Mouse (Mus musculus) spleen, adult 2 months (tissue): ENCODE results near the gene Foxk1. TPM values are rescaled to one million over a fixed set of nuclear protein-coding genes. Genes with fewer than 3 reads are reported as not detected.

ENCODE experiments used
- DNase-seq, 2 experiments: peaks; one replicate each; pipeline versions ENCODE4 v3.0.0 to v3.0.0-alpha.2; 2012 to 2021; ENCODE audit warnings: low spot score in 2 of 2, low read depth in 1 of 2
- H3K27ac ChIP-seq: fragments of 200-500 bp; 2 replicates; pipeline ENCODE4 v1.5.1; 2012; ENCODE audit warnings: low read length, inconsistent platforms; ENCODE audit not compliant: insufficient read depth
- H3K27me3 ChIP-seq: fragments of 200-500 bp; 2 replicates; pipeline ENCODE4 v1.6.1; 2012; ENCODE audit warnings: mild to moderate bottlenecking, moderate library complexity, low read length, inconsistent platforms; ENCODE audit not compliant: control insufficient read depth, insufficient read depth
- H3K36me3 ChIP-seq: fragments of 200-500 bp; 2 replicates; pipeline ENCODE4 v1.6.1; 2012; ENCODE audit warnings: mild to moderate bottlenecking, low read length, inconsistent platforms; ENCODE audit not compliant: control insufficient read depth, insufficient read depth
- H3K4me1 ChIP-seq: fragments of 200-500 bp; 2 replicates; pipeline ENCODE4 v1.6.1; 2011; ENCODE audit warnings: inconsistent platforms; ENCODE audit not compliant: control insufficient read depth, insufficient read depth, insufficient read length
- H3K4me3 ChIP-seq: fragments of 200-500 bp; 2 replicates; pipeline ENCODE4 v1.5.1; 2011; ENCODE audit warnings: mild to moderate bottlenecking, inconsistent platforms; ENCODE audit not compliant: insufficient read depth, insufficient read length; ENCODE audit errors: extremely low read depth
- CTCF ChIP-seq: fragments of 200-500 bp; IDR thresholded peaks from 2 replicates; pipeline ENCODE4 v1.5.1; 2011; ENCODE audit warnings: mild to moderate bottlenecking, inconsistent platforms; ENCODE audit not compliant: insufficient read depth, insufficient read length, insufficient replicate concordance; ENCODE audit errors: extremely low read depth
- POLR2A ChIP-seq: fragments of 200-500 bp; IDR thresholded peaks from 2 replicates; pipeline ENCODE4 v1.6.1; 2011; ENCODE audit warnings: low read depth, low read length, inconsistent platforms
- WGBS: fragments of 180-500 bp; shearing (Covaris S2); methylation state at CpG from one replicate; pipeline ENCODE4 v1.1.7; 2018; 5-methylcytosine and 5-hydroxymethylcytosine counted together
- polyA plus RNA-seq: library from polyadenylated mRNA; depleted of rRNA; stranded (reverse); fragments of >200 nt; gene quantifications from 2 replicates; pipeline ENCODE4 v1.2.3, GENCODE M21; 2012

The Foxk1 gene
- polyA plus RNA-seq, 1 experiment = 39.2 TPM

DNA sequence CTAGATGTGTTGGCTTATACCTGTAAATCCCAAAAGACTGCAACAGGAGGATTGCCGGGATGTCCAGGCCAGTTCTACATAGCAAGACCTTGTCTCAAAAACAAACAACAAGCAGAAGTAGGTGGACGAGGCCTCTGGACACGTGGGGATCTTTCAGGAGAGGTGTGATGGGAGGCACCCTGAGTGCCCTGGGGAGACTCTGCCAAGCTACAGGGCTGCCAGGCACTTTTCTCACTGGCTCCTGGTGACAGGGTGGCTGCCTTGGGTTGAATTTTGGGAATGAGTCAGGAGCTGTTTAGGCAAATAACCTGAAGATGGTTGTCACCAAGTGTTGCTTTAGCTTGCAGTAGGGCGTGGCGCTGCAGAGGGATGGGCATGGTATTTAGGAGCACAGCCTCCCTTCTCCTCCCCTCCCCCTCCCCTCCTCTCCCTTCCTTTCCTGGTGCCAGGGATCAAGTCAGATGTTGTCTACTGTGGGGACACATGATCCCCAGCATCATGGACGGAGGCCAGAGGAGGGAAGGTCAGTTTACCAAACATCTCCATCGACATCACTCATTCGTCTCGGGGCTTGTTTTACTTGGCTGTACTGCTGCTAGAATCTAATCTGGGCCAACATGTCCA is 30.6 kb downstream of the Foxk1 start:
- Histone ChIP-seq H3K4me1 (peaks cover 8% of the 10 kb centered on the region; the same call in 1 of the 2 replicates), H3K4me3 (no peak overlapping the region), H3K27ac (no peak overlapping the region), H3K27me3 (no peaks in the 10 kb centered on the region), H3K36me3 (peaks cover 18% of the 10 kb centered on the region)
- WGBS = 93% methylated on average over 9 of the region's 9 CpGs
- TF ChIP-seq POLR2A (no peak), CTCF (no peak)
- no peak for DNase-seq

GRCm38 (mm10) chr5:142432695-142433094 is 31.4 kb downstream of the Foxk1 start:
- DNase-seq = no peak
- WGBS = 91% methylated on average over 4 of the region's 4 CpGs
- Histone ChIP-seq H3K4me1 (peaks cover 7% of the 10 kb centered on the region; the same call in 1 of the 2 replicates), H3K27me3 (no peaks in the 10 kb centered on the region), H3K36me3 (peaks cover 18% of the 10 kb centered on the region), H3K27ac (no peak overlapping the region), H3K4me3 (no peak overlapping the region)
- TF ChIP-seq POLR2A = no peak

DNA sequence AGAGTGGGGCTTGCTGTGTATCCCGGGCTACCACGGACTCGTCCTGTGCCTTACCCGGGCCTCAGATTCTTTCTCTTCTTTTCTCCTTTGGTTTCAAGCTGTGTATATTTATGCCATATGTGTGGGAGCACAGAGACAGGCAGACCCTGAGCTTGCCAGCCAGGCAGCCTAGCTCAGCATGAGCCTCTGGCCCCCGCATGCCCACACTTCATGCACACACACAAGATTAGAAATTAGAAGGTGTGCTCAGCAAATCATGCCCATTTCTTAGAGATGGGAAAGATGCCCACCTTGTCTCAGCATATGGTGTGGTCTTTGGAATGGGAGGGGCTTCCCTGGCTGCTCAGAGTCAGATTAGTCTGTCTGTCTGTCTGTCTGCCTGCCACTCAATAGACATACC is 32.8 kb downstream of the Foxk1 start:
- Histone ChIP-seq H3K27me3 (no peaks in the 10 kb centered on the region), H3K36me3 (peaks cover 18% of the 10 kb centered on the region), H3K4me1 (peaks cover 5% of the 10 kb centered on the region; the same call in 1 of the 2 replicates), H3K4me3 (no peak overlapping the region), H3K27ac (no peak overlapping the region)
- DNase-seq = no peak
- 94% methylated on average over 5 of the region's 5 CpGs for WGBS
- TF ChIP-seq POLR2A (no peak), CTCF (no peak)

GRCm38 (mm10) chr5:142435736-142436135 is 34.4 kb downstream of the Foxk1 start:
- H3K27me3 ChIP-seq = no peaks in the 10 kb centered on the region
- H3K4me3 ChIP-seq = no peak overlapping the region
- 95% methylated on average over 15 of the region's 15 CpGs for WGBS
- H3K4me1 ChIP-seq = peaks cover 12% of the 10 kb centered on the region; the same call in 1 of the 2 replicates
- H3K27ac ChIP-seq = no peak overlapping the region
- TF ChIP-seq POLR2A (no peak), CTCF (no peak)
- peaks cover 18% of the 10 kb centered on the region for H3K36me3 ChIP-seq
- no peak for DNase-seq

DNA sequence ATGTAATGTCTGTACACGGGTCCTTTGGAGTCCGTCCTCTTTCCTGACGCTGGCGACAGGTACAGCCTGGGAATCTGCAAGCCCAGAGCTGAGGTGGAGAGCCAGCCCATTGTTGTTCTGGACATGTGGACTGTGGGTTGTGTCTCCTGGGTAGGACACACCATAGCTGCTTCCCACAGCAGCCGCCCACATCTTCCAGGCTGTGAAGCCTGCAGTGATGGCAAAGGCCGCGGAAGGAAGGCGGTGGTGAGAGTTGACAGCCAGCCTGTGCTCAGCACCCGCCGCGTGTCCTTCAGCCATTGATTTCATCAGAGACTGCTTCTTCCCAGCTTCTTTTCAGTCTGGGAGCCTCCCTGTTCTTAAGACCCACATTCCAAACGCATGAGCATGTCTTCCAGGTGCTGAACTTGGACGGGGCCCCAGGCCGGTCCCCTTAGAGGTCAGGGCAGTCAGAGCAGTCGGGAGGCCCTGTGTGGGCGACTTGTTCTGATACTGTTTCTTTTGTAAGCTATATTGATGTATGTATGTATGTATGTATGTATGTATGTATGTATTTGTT is 37.2 kb downstream of the Foxk1 start:
- no peak for DNase-seq
- WGBS = 92% methylated on average over 16 of the region's 16 CpGs
- H3K36me3 ChIP-seq = peaks cover 17% of the 10 kb centered on the region
- TF ChIP-seq CTCF (no peak), POLR2A (no peak)
- peaks cover 28% of the 10 kb centered on the region for H3K4me1 ChIP-seq
- no peak overlapping the region for H3K27ac ChIP-seq
- no peaks in the 10 kb centered on the region for H3K27me3 ChIP-seq
- no peak overlapping the region for H3K4me3 ChIP-seq

GRCm38 (mm10) chr5:142439911-142440432 is 38.7 kb downstream of the Foxk1 start:
- 15% methylated on average over 12 of the region's 12 CpGs for WGBS
- Histone ChIP-seq H3K36me3 (peaks cover 15% of the 10 kb centered on the region), H3K4me1 (peaks cover 42% of the 10 kb centered on the region), H3K27ac (peak overlapping the region; percentile 91), H3K4me3 (peak overlapping the region; percentile 49), H3K27me3 (no peaks in the 10 kb centered on the region)
- DNase-seq = no peak
- TF ChIP-seq POLR2A (no peak), CTCF (no peak)

DNA sequence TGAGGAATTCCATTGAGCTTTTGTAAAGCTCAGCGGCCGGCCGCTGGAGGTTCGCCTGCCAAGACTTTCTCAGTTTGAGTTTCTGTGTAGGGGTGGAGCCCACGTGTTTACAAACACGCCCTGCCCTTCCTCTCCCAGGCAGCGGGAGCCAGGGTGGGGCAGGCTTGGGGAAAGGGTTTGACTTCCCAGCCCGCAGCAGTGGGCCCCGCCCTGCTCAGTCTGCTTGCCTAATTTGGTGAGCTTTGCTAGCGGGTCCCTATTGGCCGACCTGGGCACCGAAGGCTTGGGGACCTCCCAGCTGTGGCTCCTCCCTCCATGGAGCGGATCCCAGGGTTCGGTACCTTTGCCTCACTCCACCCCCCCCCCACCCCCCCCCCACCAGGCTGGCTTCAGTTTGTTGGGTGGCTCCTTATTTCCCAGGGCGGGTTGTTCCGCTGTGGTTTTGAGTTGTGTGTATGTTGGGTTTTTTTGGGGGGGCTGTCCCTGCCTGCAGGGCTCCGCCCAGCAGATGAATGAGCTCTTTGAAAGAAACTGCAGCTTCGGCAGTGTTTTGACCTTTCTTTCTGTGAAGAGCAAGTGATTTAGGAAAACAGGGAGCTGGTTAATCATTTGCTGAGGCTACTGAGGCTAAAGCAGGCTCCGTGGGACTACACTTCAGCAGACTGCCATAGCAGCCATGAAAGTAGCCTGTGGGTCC is 39.3 kb downstream of the Foxk1 start:
- WGBS = 1% methylated on average over 19 of the region's 19 CpGs
- peak overlapping the region; percentile 49 for H3K4me3 ChIP-seq
- no peak for TF ChIP-seq POLR2A
- TF ChIP-seq CTCF = no peak
- H3K4me1 ChIP-seq = peaks cover 47% of the 10 kb centered on the region
- no peaks in the 10 kb centered on the region for H3K27me3 ChIP-seq
- H3K36me3 ChIP-seq = peaks cover 9% of the 10 kb centered on the region
- peak overlapping the region; percentile 91 for H3K27ac ChIP-seq
- peak; percentile 73 to 87 for DNase-seq
